Mouse (Mus musculus) forebrain, embryonic 16.5 days (tissue): Measurements from ENCODE around the gene Vmn2r41. TPM values are rescaled to one million over a fixed set of nuclear protein-coding genes. Genes with fewer than 3 reads are reported as not detected.
"Not testable (repeated sequence)": the region's sequence is repeated elsewhere in the genome, so short reads cannot be mapped to it uniquely, and the experiment has no call there.

Experiments used
- ATAC-seq: fragments of 200-750 bp; cut with Nextera tagmentation; 2 replicates; pipeline ENCODE4 v1.8.0; 2017; ENCODE audit warnings: mild to moderate bottlenecking, moderate library complexity
- H3K27ac ChIP-seq: fragments of 300-500 bp; sonication (generic); 2 replicates; pipeline ENCODE4 v1.5.1; 2014; ENCODE audit warnings: low read length, control low read depth
- H3K27me3 ChIP-seq: fragments of 300-500 bp; sonication (generic); replicated peaks from 2 replicates; pipeline ENCODE4 v1.6.1; 2014; ENCODE audit warnings: low read length; ENCODE audit not compliant: control insufficient read depth, insufficient read depth
- H3K36me3 ChIP-seq: fragments of 300-500 bp; sonication (generic); 2 replicates; pipeline ENCODE4 v1.6.1; 2014; ENCODE audit not compliant: control insufficient read depth, insufficient read depth
- H3K4me1 ChIP-seq: fragments of 300-500 bp; sonication (generic); replicated peaks from 2 replicates; pipeline ENCODE4 v1.6.1; 2014; ENCODE audit warnings: low read length; ENCODE audit not compliant: control insufficient read depth, insufficient read depth
- H3K4me2 ChIP-seq: fragments of 300-500 bp; sonication (generic); 2 replicates; pipeline ENCODE4 v1.6.1; 2014; ENCODE audit warnings: mild to moderate bottlenecking, low read length, control low read depth
- H3K4me3 ChIP-seq: fragments of 300-500 bp; sonication (generic); replicated peaks from 2 replicates; pipeline ENCODE4 v1.5.1; 2014; ENCODE audit warnings: mild to moderate bottlenecking, low read length, control low read depth
- H3K9ac ChIP-seq: fragments of 300-500 bp; sonication (generic); replicated peaks from 2 replicates; pipeline ENCODE4 v1.6.1; 2014; ENCODE audit warnings: low read depth, low read length, control low read depth
- H3K9me3 ChIP-seq: fragments of 300-500 bp; sonication (generic); 2 replicates; pipeline ENCODE4 v1.6.1; 2016; ENCODE audit warnings: low read length; ENCODE audit not compliant: control insufficient read depth
- WGBS: fragments of 180-500 bp; shearing (Covaris S2); extraction: QIAGEN DNeasy Blood & Tissue Kit; methylation state at CpG from one replicate; pipeline ENCODE4 v1.1.7; 2014; 5-methylcytosine and 5-hydroxymethylcytosine counted together
- polyA plus RNA-seq: library from polyadenylated mRNA; unstranded; fragments of >200 nt; fragmentation: Nextera tagmentation; extraction: Ambion mirVana; gene quantifications from 2 replicates; pipeline ENCODE4 v1.2.1, GENCODE M21; 2015

Gene Vmn2r41
- not detected in 2 replicates for polyA plus RNA-seq

GRCm38 (mm10) chr7:8161554-8161953 lies at the start of gene Vmn2r41:
Vmn2r41 (minus strand) TSS chr7:8161654.
- not testable (repeated sequence) for H3K4me2 ChIP-seq, H3K36me3 ChIP-seq, H3K9ac ChIP-seq, H3K4me1 ChIP-seq, ATAC-seq, H3K9me3 ChIP-seq, H3K27me3 ChIP-seq, H3K27ac ChIP-seq, H3K4me3 ChIP-seq
- no CpG with 5 or more reads among the region's 1 CpGs for WGBS

DNA sequence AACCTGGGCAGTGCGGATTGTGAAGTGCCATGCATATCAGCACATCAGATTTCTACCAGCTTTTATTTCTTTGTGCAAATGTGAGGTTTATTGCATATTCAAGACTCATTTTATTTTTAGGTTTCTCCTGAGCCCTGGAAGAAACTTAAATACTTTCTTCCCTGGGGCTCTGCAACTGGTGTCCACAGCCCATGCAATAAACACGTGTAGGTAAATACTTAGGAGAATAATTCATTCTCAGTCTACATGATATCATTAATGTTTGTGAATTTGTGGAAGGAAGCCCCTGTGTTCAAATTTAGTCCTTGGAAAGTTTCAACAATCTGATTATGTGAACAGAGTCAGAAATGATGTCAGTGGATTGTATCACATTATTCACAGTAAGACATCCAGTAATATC lies 38.8 kb upstream of the Vmn2r41 start, which contains the start of gene Vmn2r42:
Gene Vmn2r42 (minus strand): TSS at position 101 of the 400 bp plus-strand sequence.
- not testable (repeated sequence) for H3K36me3 ChIP-seq, H3K9ac ChIP-seq, ATAC-seq, H3K9me3 ChIP-seq, H3K27me3 ChIP-seq, H3K4me2 ChIP-seq, H3K27ac ChIP-seq, H3K4me3 ChIP-seq, H3K4me1 ChIP-seq
- WGBS = no CpG with 5 or more reads among the region's 2 CpGs

GRCm38 (mm10) chr7:8092871-8093270 lies 68.6 kb downstream of the Vmn2r41 start:
- H3K9ac ChIP-seq, ATAC-seq, H3K27ac ChIP-seq, H3K9me3 ChIP-seq, H3K36me3 ChIP-seq, H3K4me2 ChIP-seq, H3K4me1 ChIP-seq, H3K27me3 ChIP-seq, H3K4me3 ChIP-seq: not testable (repeated sequence)
- 49% methylated on average over 11 of the region's 15 CpGs for WGBS

Other genes starting within 250 kb of the Vmn2r41 start
- gene Vmn2r42, start 38.7 kb upstream of the Vmn2r41 start, polyA plus RNA-seq = not detected in 2 replicates
- not detected in 2 replicates for gene Vmn2r43, start 98.9 kb upstream of the Vmn2r41 start, polyA plus RNA-seq
- gene Vmn2r44, start 221.7 kb upstream of the Vmn2r41 start, polyA plus RNA-seq = not detected in 2 replicates